Mouse (Mus musculus): ENCODE measurements around the gene Atmin. TPM values are rescaled to one million over a fixed set of nuclear protein-coding genes. Genes with fewer than 3 reads are reported as not detected.

Gene Atmin
- polyA plus RNA-seq (2012; rRNA removed), result 13.3 and 16.9 TPM in 2 replicates

- peak; percentile 31 for DNase-seq (ENCODE audit: low read depth)
Observed at GRCm38 (mm10) chr8:116943161-116943554, at the start of gene Atmin. Gene Atmin, plus strand, starts transcription at chr8:116943393.

GRCm38 (mm10) chr8:116893938-116894337, 49.3 kb upstream of the Atmin start:
- no peak for DNase-seq (ENCODE audit: low read depth)

GRCm38 (mm10) chr8:116895521-116895920, 47.7 kb upstream of the Atmin start:
- no peak for DNase-seq (ENCODE audit: low read depth)

GRCm38 (mm10) chr8:116904736-116905135, 38.5 kb upstream of the Atmin start:
- no peak for DNase-seq (ENCODE audit: low read depth)

- no peak for DNase-seq (ENCODE audit: low read depth)
Observed at GRCm38 (mm10) chr8:116905252-116905651, 37.9 kb upstream of the Atmin start.

- no peak for DNase-seq (ENCODE audit: low read depth)
Observed at GRCm38 (mm10) chr8:116905836-116906235, 37.4 kb upstream of the Atmin start.

- DNase-seq (ENCODE audit: low read depth), result no peak
Observed at GRCm38 (mm10) chr8:116921005-116921336, 22.2 kb upstream of the Atmin start.

GRCm38 (mm10) chr8:116921337-116922059, 21.7 kb upstream of the Atmin start, which contains the start of the genes Cmc2 and Cenpn:
Gene Cmc2, minus strand, starts transcription at chr8:116921455.
Gene Cenpn, plus strand, starts transcription at chr8:116921730.
- peak; percentile 69 for DNase-seq (ENCODE audit: low read depth)

GRCm38 (mm10) chr8:116922060-116922757, 21.0 kb upstream of the Atmin start:
- no peak for DNase-seq (ENCODE audit: low read depth)

GRCm38 (mm10) chr8:116923526-116923925, 19.7 kb upstream of the Atmin start:
- DNase-seq (ENCODE audit: low read depth), result no peak

GRCm38 (mm10) chr8:116927880-116928279, 15.3 kb upstream of the Atmin start:
- no peak for DNase-seq (ENCODE audit: low read depth)

GRCm38 (mm10) chr8:116928588-116928987, 14.6 kb upstream of the Atmin start:
- DNase-seq (ENCODE audit: low read depth), result no peak

- DNase-seq (ENCODE audit: low read depth), result no peak
Observed at GRCm38 (mm10) chr8:116934976-116935375, 8.2 kb upstream of the Atmin start.

- DNase-seq (ENCODE audit: low read depth), result no peak
Observed at GRCm38 (mm10) chr8:116935506-116935905, 7.7 kb upstream of the Atmin start.

GRCm38 (mm10) chr8:116942284-116943058, 722 bp upstream of the Atmin start:
- DNase-seq (ENCODE audit: low read depth), result no peak

- DNase-seq (ENCODE audit: low read depth), result no peak
Observed at GRCm38 (mm10) chr8:116943555-116944384, 577 bp downstream of the Atmin start.

GRCm38 (mm10) chr8:116944385-116944696, 1.1 kb downstream of the Atmin start:
- no peak for DNase-seq (ENCODE audit: low read depth)

- DNase-seq (ENCODE audit: low read depth), result no peak
Observed at GRCm38 (mm10) chr8:116945169-116945910, 2.1 kb downstream of the Atmin start.

GRCm38 (mm10) chr8:116946268-116946838, 3.2 kb downstream of the Atmin start:
- no peak for DNase-seq (ENCODE audit: low read depth)

- DNase-seq (ENCODE audit: low read depth), result no peak
Observed at GRCm38 (mm10) chr8:116946851-116947250, 3.7 kb downstream of the Atmin start.

GRCm38 (mm10) chr8:116947589-116947988, 4.4 kb downstream of the Atmin start:
- no peak for DNase-seq (ENCODE audit: low read depth)
